Comparison of ENCODE assay signal across 8 mouse cellular contexts in the genomic region with DNA sequence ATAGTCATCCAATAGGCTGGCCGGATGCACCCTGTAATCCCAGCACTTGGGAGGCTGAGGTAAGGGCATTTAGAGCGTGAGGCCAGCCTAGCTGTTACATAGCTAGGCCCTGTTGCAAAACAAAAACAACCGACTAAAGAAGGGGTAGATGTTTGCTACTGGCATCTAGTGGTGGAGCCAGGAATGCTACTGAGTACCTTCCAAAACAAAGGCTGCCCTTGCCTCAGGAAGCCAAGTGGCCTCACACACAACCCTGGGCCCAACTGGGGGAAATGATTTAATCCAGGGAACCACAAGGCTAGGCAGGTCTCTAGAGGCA. TPM values are rescaled to one million over a fixed set of nuclear protein-coding genes. Genes with fewer than 3 reads are reported as not detected.
DNase-seq lines count a peak whose midpoint lies in the region; ATAC-seq and TF ChIP-seq lines count a peak whose summit lies in the region.

No protein-coding gene starts in this region.

- WGBS in forebrain, embryonic 16.5 days: 6% methylated on average over 3 of the region's 3 CpGs
- 18% methylated on average over 3 of the region's 3 CpGs for WGBS in kidney, adult 2 months

- H3K36me3 ChIP-seq in forebrain, embryonic 16.5 days (ENCODE audit: control insufficient read depth, insufficient read depth): peaks cover 11% of the 10 kb centered on the region
- H3K36me3 ChIP-seq in kidney, adult 2 months (ENCODE audit: control insufficient read depth, insufficient read depth, low read length): no peaks in the 10 kb centered on the region

- TF ChIP-seq CTCF in kidney, adult 2 months (conservative IDR thresholded peaks at IDR 0.05; ENCODE audit: insufficient read depth, insufficient read length, low read depth, low read length): peak; percentile 64

- peak; percentile 53 for DNase-seq in adrenal gland, postnatal 14 days
- no peak for DNase-seq in adrenal gland, postnatal 25 days
- DNase-seq in Muller cell, postnatal 12 days (ENCODE audit: inconsistent ontology term): peak; percentile 72
- peak; percentile 73 for DNase-seq in kidney, adult 2 months
- DNase-seq in lung, postnatal 10 days: peak; percentile 76
- no peak for DNase-seq in right cerebral cortex, postnatal 10 days (ENCODE audit: low spot score in 2 of 2)

- no peaks in the 10 kb centered on the region for H3K27me3 ChIP-seq in forebrain, embryonic 16.5 days (replicated peaks; ENCODE audit: control insufficient read depth, insufficient read depth, low read length)
- no peaks in the 10 kb centered on the region for H3K27me3 ChIP-seq in kidney, adult 2 months (replicated peaks; ENCODE audit: control insufficient read depth, insufficient read depth, low read length)

- H3K4me2 ChIP-seq in forebrain, embryonic 16.5 days (ENCODE audit: low read length): no peak overlapping the region

- no peak for TF ChIP-seq POLR2A in kidney, adult 2 months (IDR thresholded peaks at IDR 0.05; ENCODE audit: low read depth, low read length)

- no peak overlapping the region for H3K9ac ChIP-seq in forebrain, embryonic 16.5 days (replicated peaks; ENCODE audit: low read depth, low read length)

- no peak for ATAC-seq in forebrain, embryonic 16.5 days
- no peak for ATAC-seq in inflammation-experienced regulatory T-cells, adult 6 months

- peaks cover 69% of the 10 kb centered on the region for H3K4me1 ChIP-seq in forebrain, embryonic 16.5 days (replicated peaks; ENCODE audit: control insufficient read depth, insufficient read depth, low read length)
- peaks cover 23% of the 10 kb centered on the region for H3K4me1 ChIP-seq in kidney, adult 2 months (ENCODE audit: control insufficient read depth, insufficient read depth, low read length)

- H3K9me3 ChIP-seq in forebrain, embryonic 16.5 days (ENCODE audit: control insufficient read depth, low read length): no peaks in the 10 kb centered on the region

- peak overlapping the region; percentile 93 for H3K27ac ChIP-seq in forebrain, embryonic 16.5 days (ENCODE audit: low read length)
- peak overlapping the region; percentile 52 for H3K27ac ChIP-seq in kidney, adult 2 months (ENCODE audit: insufficient read depth, low read depth, low read length)

- no peak overlapping the region for H3K4me3 ChIP-seq in forebrain, embryonic 16.5 days (replicated peaks; ENCODE audit: low read length)
- no peak overlapping the region for H3K4me3 ChIP-seq in kidney, adult 2 months (ENCODE audit: insufficient read depth, low read depth, low read length)

RNA-seq across cellular contexts. Expression of gene G430095P16Rik, which starts 3.1 kb away (rescaled TPM):
- total RNA-seq in adrenal gland, postnatal 14 days (2021): 0.52 and 0.90 TPM in 2 replicates
- total RNA-seq in adrenal gland, postnatal 25 days (2021): not detected in 2 replicates
- 2.0 and 2.2 TPM in 2 replicates for polyA plus RNA-seq in forebrain, embryonic 16.5 days (2015; fragmentation: Nextera tagmentation; extraction: Ambion mirVana)
- 0.65 and 0.81 TPM in 2 replicates for polyA plus RNA-seq in kidney, adult 2 months (2012; rRNA removed)
- 10 to 100 TPM; 11.7 to 25.0 (median 21.7) TPM for polyA plus RNA-seq in inflammation-experienced regulatory T-cells, adult 6 months (2017; shearing (Covaris generic))

RNA-seq across cellular contexts. Expression of gene Lyl1, which starts 24.6 kb away (rescaled TPM):
- total RNA-seq in adrenal gland, postnatal 14 days (2021): 4.2 and 9.4 TPM in 2 replicates
- total RNA-seq in adrenal gland, postnatal 25 days (2021): 3.1 and 3.8 TPM in 2 replicates
- polyA plus RNA-seq in forebrain, embryonic 16.5 days (2015; fragmentation: Nextera tagmentation; extraction: Ambion mirVana): 2.6 and 2.9 TPM in 2 replicates
- 3.2 and 4.1 TPM in 2 replicates for polyA plus RNA-seq in kidney, adult 2 months (2012; rRNA removed)
- 1 to 10 TPM in 2 of 3 experiments, under 1 TPM in 1; 0.20 to 2.7 (median 1.3) TPM for polyA plus RNA-seq in inflammation-experienced regulatory T-cells, adult 6 months (2017; shearing (Covaris generic))

RNA-seq across cellular contexts. Expression of gene Nacc1, which starts 38.2 kb away (rescaled TPM):
- total RNA-seq in adrenal gland, postnatal 14 days (2021): 68.3 and 68.8 TPM in 2 replicates
- 73.9 and 76.0 TPM in 2 replicates for total RNA-seq in adrenal gland, postnatal 25 days (2021)
- 15.5 and 15.7 TPM in 2 replicates for polyA plus RNA-seq in forebrain, embryonic 16.5 days (2015; fragmentation: Nextera tagmentation; extraction: Ambion mirVana)
- polyA plus RNA-seq in kidney, adult 2 months (2012; rRNA removed): 85.8 and 93.9 TPM in 2 replicates
- polyA plus RNA-seq in inflammation-experienced regulatory T-cells, adult 6 months (2017; shearing (Covaris generic)): 1 to 10 TPM; 9.2 to 9.5 (median 9.4) TPM

RNA-seq across cellular contexts. Expression of gene Trmt1, which starts 39.8 kb away (rescaled TPM):
- 62.2 and 67.9 TPM in 2 replicates for total RNA-seq in adrenal gland, postnatal 14 days (2021)
- total RNA-seq in adrenal gland, postnatal 25 days (2021): 75.1 and 83.9 TPM in 2 replicates
- polyA plus RNA-seq in forebrain, embryonic 16.5 days (2015; fragmentation: Nextera tagmentation; extraction: Ambion mirVana): 63.4 and 73.3 TPM in 2 replicates
- 73.7 and 98.9 TPM in 2 replicates for polyA plus RNA-seq in kidney, adult 2 months (2012; rRNA removed)
- polyA plus RNA-seq in inflammation-experienced regulatory T-cells, adult 6 months (2017; shearing (Covaris generic)): 10 to 100 TPM; 28.0 to 61.1 (median 55.5) TPM

Comparison
In these comparisons a context has a peak if more than half of its experiments do, and no peak if none do; other contexts are left out.
1. DNase-seq: peak in adrenal gland, postnatal 14 days (single experiment), Muller cell, postnatal 12 days (single experiment), kidney, adult 2 months (single experiment) and lung, postnatal 10 days (single experiment); none in adrenal gland, postnatal 25 days (single experiment) and right cerebral cortex, postnatal 10 days (0 of 2).